Mouse (Mus musculus): ENCODE measurements around the gene Cda. TPM values are rescaled to one million over a fixed set of nuclear protein-coding genes. Genes with fewer than 3 reads are reported as not detected.
A peak's percentile ranks its signal among the peaks of the same experiment; 100 is the strongest.

Gene Cda
- polyA plus RNA-seq, 1 experiment, result 2.9 TPM

- no peak overlapping the region for H3K27ac ChIP-seq (ENCODE audit: insufficient read depth, low read length)
- H3K4me1 ChIP-seq (ENCODE audit: control insufficient read depth, insufficient read depth, low read length), result peaks cover 2% of the 10 kb centered on the region
- no peak overlapping the region for H3K4me3 ChIP-seq (ENCODE audit: insufficient read depth, low read length)
- TF ChIP-seq CTCF (IDR thresholded peaks at IDR 0.05; ENCODE audit: extremely low read depth, insufficient read depth, low read length) (no peak), POLR2A (IDR thresholded peaks at IDR 0.05; ENCODE audit: extremely low read depth, insufficient read depth, low read length) (no peak)
Measured at GRCm38 (mm10) chr4:138316369-138316768, 51.4 kb downstream of the Cda start.

GRCm38 (mm10) chr4:138315781-138316180, 52.0 kb downstream of the Cda start:
- TF ChIP-seq CTCF (IDR thresholded peaks at IDR 0.05; ENCODE audit: extremely low read depth, insufficient read depth, low read length) (0 out of 2 replicates have a peak, but pooled peaks have one; percentile 19), POLR2A (IDR thresholded peaks at IDR 0.05; ENCODE audit: extremely low read depth, insufficient read depth, low read length) (no peak)
- Histone ChIP-seq H3K4me3 (ENCODE audit: insufficient read depth, low read length) (no peak overlapping the region), H3K4me1 (ENCODE audit: control insufficient read depth, insufficient read depth, low read length) (peaks cover 2% of the 10 kb centered on the region), H3K27ac (ENCODE audit: insufficient read depth, low read length) (no peak overlapping the region)

GRCm38 (mm10) chr4:138313795-138314194, 54.0 kb downstream of the Cda start:
- Histone ChIP-seq H3K4me1 (ENCODE audit: control insufficient read depth, insufficient read depth, low read length) (peaks cover 2% of the 10 kb centered on the region), H3K27ac (ENCODE audit: insufficient read depth, low read length) (no peak overlapping the region), H3K4me3 (ENCODE audit: insufficient read depth, low read length) (no peak overlapping the region)
- TF ChIP-seq CTCF (IDR thresholded peaks at IDR 0.05; ENCODE audit: extremely low read depth, insufficient read depth, low read length) (no peak), POLR2A (IDR thresholded peaks at IDR 0.05; ENCODE audit: extremely low read depth, insufficient read depth, low read length) (no peak)

- TF ChIP-seq CTCF (IDR thresholded peaks at IDR 0.05; ENCODE audit: extremely low read depth, insufficient read depth, low read length), result no peak
- no peak for TF ChIP-seq POLR2A (IDR thresholded peaks at IDR 0.05; ENCODE audit: extremely low read depth, insufficient read depth, low read length)
Measured at GRCm38 (mm10) chr4:138313021-138313420, 54.8 kb downstream of the Cda start.

GRCm38 (mm10) chr4:138312105-138312504, 55.7 kb downstream of the Cda start:
- H3K27ac ChIP-seq (ENCODE audit: insufficient read depth, low read length), result no peak overlapping the region
- H3K4me1 ChIP-seq (ENCODE audit: control insufficient read depth, insufficient read depth, low read length), result peaks cover 2% of the 10 kb centered on the region
- TF ChIP-seq POLR2A (IDR thresholded peaks at IDR 0.05; ENCODE audit: extremely low read depth, insufficient read depth, low read length), result no peak
- TF ChIP-seq CTCF (IDR thresholded peaks at IDR 0.05; ENCODE audit: extremely low read depth, insufficient read depth, low read length), result no peak
- no peak overlapping the region for H3K4me3 ChIP-seq (ENCODE audit: insufficient read depth, low read length)

More at GRCm38 (mm10) chr4:138313021-138313420, 54.8 kb downstream of the Cda start:
- Histone ChIP-seq H3K4me1 (ENCODE audit: control insufficient read depth, insufficient read depth, low read length) (peaks cover 2% of the 10 kb centered on the region), H3K27ac (ENCODE audit: insufficient read depth, low read length) (no peak overlapping the region), H3K4me3 (ENCODE audit: insufficient read depth, low read length) (no peak overlapping the region)

GRCm38 (mm10) chr4:138311595-138311994, 56.2 kb downstream of the Cda start:
- no peak overlapping the region for H3K4me3 ChIP-seq (ENCODE audit: insufficient read depth, low read length)
- H3K27ac ChIP-seq (ENCODE audit: insufficient read depth, low read length), result no peak overlapping the region
- H3K4me1 ChIP-seq (ENCODE audit: control insufficient read depth, insufficient read depth, low read length), result peaks cover 2% of the 10 kb centered on the region
- TF ChIP-seq POLR2A (IDR thresholded peaks at IDR 0.05; ENCODE audit: extremely low read depth, insufficient read depth, low read length) (no peak), CTCF (IDR thresholded peaks at IDR 0.05; ENCODE audit: extremely low read depth, insufficient read depth, low read length) (peak; percentile 69)

- Histone ChIP-seq H3K4me3 (ENCODE audit: insufficient read depth, low read length) (no peak overlapping the region), H3K4me1 (ENCODE audit: control insufficient read depth, insufficient read depth, low read length) (peaks cover 5% of the 10 kb centered on the region), H3K27ac (ENCODE audit: insufficient read depth, low read length) (no peak overlapping the region)
- TF ChIP-seq POLR2A (IDR thresholded peaks at IDR 0.05; ENCODE audit: extremely low read depth, insufficient read depth, low read length), result no peak
- TF ChIP-seq CTCF (IDR thresholded peaks at IDR 0.05; ENCODE audit: extremely low read depth, insufficient read depth, low read length), result no peak
Measured at GRCm38 (mm10) chr4:138310311-138310910, 57.4 kb downstream of the Cda start.

GRCm38 (mm10) chr4:138307739-138308138, 60.1 kb downstream of the Cda start:
- TF ChIP-seq CTCF (IDR thresholded peaks at IDR 0.05; ENCODE audit: extremely low read depth, insufficient read depth, low read length), result no peak
- TF ChIP-seq POLR2A (IDR thresholded peaks at IDR 0.05; ENCODE audit: extremely low read depth, insufficient read depth, low read length), result no peak
- Histone ChIP-seq H3K4me1 (ENCODE audit: control insufficient read depth, insufficient read depth, low read length) (peaks cover 3% of the 10 kb centered on the region), H3K27ac (ENCODE audit: insufficient read depth, low read length) (no peak overlapping the region), H3K4me3 (ENCODE audit: insufficient read depth, low read length) (no peak overlapping the region)

GRCm38 (mm10) chr4:138307025-138307424, 60.8 kb downstream of the Cda start:
- Histone ChIP-seq H3K27ac (ENCODE audit: insufficient read depth, low read length) (no peak overlapping the region), H3K4me3 (ENCODE audit: insufficient read depth, low read length) (no peak overlapping the region), H3K4me1 (ENCODE audit: control insufficient read depth, insufficient read depth, low read length) (peaks cover 3% of the 10 kb centered on the region)
- TF ChIP-seq POLR2A (IDR thresholded peaks at IDR 0.05; ENCODE audit: extremely low read depth, insufficient read depth, low read length), result no peak
- no peak for TF ChIP-seq CTCF (IDR thresholded peaks at IDR 0.05; ENCODE audit: extremely low read depth, insufficient read depth, low read length)

- Histone ChIP-seq H3K4me1 (ENCODE audit: control insufficient read depth, insufficient read depth, low read length) (peaks cover 3% of the 10 kb centered on the region), H3K27ac (ENCODE audit: insufficient read depth, low read length) (peak within 1 kb of the TSS; percentile 48; the same call in 1 of the 2 replicates), H3K4me3 (ENCODE audit: insufficient read depth, low read length) (peak within 1 kb of the TSS; percentile 74)
- TF ChIP-seq POLR2A (IDR thresholded peaks at IDR 0.05; ENCODE audit: extremely low read depth, insufficient read depth, low read length) (peak; percentile 53; the same call in 1 of the 2 replicates), CTCF (IDR thresholded peaks at IDR 0.05; ENCODE audit: extremely low read depth, insufficient read depth, low read length) (no peak)
Measured at GRCm38 (mm10) chr4:138304340-138305104, 63.3 kb downstream of the Cda start, which contains the start of gene Ddost. Ddost (plus strand) TSS chr4:138304730.
